Mouse (Mus musculus): ENCODE measurements around the gene Exosc10.

DNA sequence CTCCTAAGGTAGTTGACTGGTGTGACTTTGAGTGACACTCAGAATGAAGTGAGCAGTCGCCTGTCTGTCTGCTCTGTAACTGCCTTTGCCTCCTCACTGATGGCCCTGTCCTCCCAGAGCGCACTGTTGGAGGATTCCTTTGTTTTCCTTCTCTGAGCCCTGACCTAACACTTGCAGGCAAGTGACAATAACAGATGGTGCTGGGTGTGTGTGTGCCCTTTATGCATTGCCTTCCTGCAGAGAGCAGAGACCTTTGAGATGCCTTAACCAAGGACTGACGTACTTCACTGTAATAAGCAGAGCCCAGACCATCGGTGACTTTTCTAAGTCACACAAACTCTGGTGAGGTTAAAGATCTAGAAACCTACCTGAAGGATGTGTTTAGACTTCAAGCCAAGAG, 26.9 kb upstream of the Exosc10 start:
- TF ChIP-seq CTCF (IDR thresholded peaks at IDR 0.05; ENCODE audit: low read depth) (no peak), EP300 (IDR thresholded peaks at IDR 0.05; ENCODE audit: low read depth) (no peak)

Data from liver, embryonic 14.5 days (tissue).